Mouse (Mus musculus) urinary bladder, postnatal 36 days (tissue): ENCODE measurements around the gene Ccdc159.

Experiments used
- DNase-seq, 2 experiments: peaks; one replicate each; pipeline ENCODE4 v3.0.0; 2022; ENCODE audit warnings: low spot score in 2 of 2, mixed read lengths in 1 of 2

Gene Ccdc159

DNA sequence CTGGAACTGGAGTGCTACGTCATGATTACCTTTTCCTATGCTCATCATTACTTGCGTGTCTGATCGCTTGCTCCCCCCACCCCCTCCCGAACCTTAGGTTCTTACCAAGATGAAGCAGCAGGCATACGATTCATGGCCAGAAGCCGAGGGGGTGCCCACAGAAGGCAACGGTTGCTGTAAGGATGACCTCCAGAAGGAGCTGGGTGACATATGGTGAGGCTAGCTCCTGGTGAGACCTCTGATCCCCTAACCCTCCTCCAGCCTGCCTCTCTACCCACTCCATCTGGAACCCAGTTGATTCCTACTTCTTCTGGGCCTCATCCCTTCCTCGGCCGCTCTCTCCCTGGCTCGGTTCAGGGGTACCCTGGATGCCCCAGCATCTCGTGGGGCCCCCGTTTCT is 6.8 kb downstream of the Ccdc159 start:
- DNase-seq = no peak

DNA sequence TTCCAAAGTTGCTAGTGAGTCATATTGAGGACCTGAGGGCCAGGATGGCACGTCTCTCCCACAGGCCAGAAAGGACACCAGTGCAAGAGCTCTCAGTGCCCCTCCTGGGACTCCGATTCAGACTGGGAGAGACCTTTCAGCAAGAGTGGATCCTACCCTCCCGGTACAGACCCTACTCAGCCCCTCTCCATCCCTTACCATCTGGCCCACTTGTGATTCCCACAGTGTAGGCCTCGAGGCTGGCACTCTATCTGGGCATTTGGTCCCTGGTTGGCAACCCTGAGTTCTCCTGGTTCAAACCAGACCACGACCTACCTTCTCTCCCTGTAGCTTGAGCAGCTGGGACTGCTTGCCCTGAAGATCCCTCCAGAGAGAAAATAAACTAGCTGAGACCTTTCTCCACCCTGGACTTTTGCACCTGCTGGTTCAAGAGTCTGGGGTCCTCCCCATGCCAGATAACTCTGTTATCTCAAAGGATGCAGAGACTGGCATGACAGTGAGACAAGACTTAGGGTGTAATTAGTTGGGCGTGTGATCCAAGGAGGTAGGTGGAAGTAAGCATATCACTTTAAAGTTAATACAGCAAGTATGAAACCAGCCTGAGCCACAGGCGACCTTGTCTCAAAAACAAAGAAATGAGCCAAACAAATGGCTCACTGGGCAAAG is 8.3 kb downstream of the Ccdc159 start:
- DNase-seq = no peak

DNA sequence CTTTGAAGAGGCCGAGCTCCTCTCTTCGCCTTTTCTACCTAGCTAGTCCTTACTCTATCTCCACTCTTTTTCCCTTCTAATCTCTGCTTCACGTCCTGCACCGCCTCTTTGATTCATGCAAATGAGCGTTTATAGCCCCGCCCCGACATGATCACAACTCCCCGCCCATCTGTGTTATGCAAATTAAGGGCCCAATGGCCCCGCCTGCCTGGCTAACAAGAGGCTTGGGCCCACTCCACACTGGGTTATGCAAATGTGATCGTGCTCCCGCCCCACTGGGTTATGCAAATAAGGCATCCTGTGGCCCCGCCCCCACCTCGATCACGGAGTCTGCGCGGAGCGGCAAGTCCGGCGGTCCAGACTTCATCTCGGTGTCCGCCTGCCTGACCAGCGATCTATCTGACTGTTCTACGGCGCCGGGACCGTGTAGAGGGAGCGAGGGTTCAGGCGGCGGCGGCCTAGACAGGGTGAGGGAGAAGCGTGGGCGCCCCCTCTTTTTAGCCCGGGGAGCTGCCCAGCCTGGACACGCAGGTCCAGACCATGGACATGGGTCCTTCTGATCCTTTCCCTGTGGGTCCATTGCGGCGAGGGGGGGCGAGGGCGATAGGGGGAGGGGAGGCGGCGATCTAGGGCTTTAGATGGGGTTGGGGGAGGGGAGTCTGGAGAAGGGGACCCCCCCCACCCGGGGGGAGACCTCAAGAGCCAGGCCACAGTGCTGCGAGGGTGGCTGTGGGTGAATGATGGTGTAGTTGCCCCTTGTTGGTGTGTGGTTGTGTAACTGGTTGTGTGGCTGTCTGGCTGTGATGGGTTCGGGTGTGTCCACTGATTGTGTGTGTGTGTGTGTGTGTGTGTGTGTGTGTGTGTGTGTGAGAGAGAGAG is 9.7 kb downstream of the Ccdc159 start, which contains the start of gene Plppr2:
Gene Plppr2 (plus strand): TSS at position 342 of the 879 bp plus-strand sequence.
- DNase-seq = peak; percentile 95 to 96

DNA sequence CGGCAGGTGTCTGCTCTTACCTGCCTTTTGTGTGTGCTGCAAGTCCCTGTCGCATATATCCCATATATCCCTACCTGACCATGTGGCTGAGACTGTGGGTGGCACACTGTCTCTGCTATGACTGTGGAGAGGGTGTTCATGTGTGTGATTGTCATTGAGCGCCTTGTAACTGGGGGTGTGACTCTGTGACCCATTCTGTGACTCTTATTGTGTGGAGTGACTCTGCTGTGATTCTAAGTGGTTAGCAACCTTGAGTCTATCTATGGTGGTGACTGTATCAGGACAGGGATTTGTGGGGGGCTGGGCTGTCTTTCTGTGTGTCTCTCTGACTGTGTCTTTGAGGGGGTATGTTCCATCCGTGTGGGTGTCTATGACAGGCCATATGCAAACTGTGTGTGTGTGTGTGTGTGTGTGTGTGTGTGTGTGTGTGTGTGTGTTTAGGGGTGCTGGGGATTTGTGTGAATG is 10.5 kb downstream of the Ccdc159 start:
- no peak for DNase-seq

DNA sequence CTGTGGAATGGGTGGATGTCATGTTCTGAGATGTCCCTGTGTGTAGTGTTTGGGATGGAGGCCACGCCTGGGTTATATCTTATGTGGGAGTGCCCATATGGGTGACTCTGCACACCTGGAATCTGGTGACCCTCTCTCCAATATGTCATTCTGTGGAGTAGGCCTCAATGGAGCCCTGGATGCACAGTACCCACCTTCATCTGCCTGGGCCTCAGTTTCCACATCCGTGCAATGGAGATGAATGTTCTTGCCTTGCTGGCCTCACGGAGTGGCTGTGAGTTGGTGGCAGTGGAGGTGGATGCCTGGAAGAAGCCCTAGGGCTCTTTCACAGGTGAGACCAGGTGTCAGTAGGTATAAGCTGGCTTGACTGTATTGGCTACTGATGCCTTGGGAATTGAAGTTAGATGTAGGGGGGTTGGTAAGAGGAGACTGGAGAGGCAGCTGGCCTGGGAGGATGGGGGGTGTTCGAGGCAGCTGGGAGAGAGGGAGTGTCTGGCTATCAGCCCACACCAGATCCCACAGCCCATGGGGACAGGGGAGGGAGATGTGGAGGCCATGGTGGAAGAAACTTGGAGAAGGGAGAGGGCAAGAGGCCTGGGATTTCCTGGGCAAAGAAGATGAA is 11.1 kb downstream of the Ccdc159 start:
- DNase-seq = no peak

DNA sequence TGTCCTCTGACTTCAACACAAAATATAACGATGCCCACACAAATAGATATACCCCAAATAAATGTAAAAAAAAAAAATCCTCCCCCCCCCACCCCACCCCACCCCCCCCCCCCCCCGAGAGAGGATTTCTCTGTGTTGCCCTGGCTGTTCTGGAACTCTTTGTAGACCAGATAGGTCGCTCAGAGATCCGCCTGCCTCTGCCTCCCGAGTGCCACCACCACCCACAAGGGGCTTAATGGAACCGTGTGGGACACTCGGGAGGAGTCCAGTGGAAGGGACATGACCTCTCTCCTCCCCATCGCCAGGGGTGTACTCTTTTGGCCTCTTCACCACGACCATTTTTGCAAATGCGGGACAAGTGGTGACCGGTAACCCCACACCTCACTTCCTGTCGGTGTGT is 15.8 kb downstream of the Ccdc159 start:
- DNase-seq = no peak

DNA sequence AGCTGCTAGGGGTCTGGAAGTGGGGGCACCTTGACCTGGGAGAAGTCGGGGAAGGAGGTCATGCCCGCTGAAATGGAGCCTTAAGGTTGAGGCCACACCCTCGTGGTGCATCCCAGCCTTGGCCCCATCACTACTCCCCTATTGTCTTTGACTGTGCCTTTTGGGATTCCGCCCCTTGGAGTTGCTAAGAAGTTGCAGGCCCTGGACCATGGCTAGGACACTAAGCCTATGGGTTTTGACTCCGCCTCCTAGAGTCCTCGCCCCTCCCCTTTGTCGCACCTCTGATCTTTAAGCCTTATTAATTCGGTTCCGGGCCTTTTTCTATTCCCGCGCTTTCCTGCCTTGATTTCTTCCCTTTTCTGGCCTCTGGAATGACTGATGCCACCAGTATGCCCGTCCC is 16.4 kb downstream of the Ccdc159 start:
- no peak for DNase-seq

DNA sequence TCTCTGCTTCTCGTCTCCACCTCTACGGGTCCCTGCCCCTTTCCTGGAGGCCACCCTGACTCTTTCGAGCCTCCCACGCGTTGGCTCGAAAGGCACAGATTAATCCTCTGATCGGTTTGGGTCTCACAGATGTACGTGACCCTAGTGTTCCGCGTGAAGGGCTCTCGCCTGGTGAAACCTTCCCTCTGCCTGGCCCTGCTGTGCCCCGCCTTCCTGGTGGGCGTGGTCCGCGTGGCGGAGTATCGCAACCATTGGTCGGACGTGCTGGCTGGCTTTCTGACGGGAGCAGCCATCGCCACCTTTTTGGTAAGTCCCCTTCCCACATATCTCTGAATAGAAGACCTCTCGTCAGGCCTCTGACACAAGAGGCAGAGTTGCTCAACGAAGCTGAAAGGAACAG is 17.0 kb downstream of the Ccdc159 start:
- DNase-seq = no peak

DNA sequence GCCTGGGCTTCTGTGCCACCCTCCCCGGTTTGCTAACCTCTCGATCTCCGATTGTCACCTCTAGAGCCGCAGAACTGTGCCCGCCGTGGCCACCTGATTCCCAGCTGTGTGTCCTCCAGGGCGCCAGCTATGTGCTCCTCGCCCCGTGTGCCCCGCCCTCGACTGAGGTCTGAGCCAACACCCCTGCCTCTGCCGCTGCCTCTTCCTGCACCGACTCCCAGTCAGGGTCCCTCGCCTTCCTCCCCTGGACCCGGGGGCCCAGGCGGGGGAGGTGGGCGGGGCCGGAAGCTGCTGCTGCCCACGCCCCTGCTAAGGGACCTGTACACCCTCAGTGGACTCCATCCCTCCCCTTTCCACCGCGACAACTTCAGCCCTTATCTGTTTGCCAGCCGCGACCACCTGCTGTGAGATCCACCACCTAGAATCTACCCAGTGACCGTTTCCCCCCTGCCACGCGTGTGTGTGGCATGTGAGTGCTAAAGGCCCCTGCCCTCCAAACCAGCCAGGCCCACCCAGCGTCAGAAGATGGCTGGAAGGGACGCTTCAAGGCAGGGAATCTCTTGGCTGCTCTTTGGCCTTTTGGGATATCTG is 20.4 kb downstream of the Ccdc159 start:
- no peak for DNase-seq

DNA sequence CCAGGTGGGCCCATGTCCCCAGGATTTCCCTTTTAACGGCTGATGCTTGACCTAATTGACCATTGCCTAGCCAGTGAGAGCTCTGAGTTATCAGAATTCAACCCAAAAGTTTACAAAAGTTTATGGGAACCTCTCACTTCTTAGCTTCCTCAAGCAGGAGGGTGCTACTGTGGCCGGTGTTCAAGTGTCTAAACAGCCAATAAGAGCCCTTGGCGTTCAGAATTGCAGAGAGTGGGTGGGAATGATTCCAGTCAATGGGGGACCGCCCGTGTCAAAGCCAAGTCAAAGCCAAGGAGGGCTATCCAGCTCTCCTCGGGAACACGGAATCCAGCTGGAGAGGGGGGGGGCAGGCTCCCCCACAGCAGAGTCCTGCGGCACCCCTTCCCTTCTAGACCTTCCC is 20.9 kb downstream of the Ccdc159 start:
- no peak for DNase-seq

DNA sequence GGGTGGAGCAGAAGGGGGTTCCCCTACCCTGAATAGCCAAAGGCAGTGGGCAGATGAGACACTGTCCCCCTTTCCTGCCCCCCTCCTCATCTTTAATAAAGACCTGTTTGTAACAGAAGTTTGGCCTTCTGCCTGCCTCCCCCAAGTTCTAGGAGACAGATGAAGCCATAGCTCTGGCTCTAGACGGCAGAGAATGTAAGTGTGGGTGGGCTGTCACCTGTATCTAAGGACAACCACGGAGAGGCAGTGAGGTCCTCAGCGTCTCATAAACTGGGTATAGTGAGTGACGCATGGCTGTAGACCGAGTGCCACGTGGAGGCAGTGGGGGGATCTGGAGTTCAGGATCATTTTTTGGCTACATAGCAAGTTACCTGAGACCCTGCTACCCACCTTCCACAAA is 21.5 kb downstream of the Ccdc159 start:
- DNase-seq = no peak

DNA sequence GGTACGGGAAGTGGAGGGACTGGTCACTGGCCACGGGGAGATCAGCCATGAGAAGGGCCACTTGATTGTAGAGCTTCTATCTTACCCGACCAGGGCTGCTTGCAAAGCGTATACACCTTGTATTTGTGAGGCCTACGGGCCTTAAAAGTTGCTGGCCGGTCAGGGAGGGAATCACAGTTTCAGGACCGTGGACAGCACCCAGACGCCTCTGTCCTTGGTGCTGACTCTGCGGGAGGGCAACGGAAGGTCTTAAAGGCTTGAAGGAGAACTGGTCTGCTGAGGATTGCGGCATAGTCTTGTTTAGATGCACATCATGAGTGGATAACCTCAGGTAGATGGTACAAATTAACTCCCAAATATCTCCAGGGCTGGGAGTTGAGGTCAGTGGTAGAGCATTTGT is 23.1 kb downstream of the Ccdc159 start:
- peak; percentile 67 to 69 for DNase-seq

DNA sequence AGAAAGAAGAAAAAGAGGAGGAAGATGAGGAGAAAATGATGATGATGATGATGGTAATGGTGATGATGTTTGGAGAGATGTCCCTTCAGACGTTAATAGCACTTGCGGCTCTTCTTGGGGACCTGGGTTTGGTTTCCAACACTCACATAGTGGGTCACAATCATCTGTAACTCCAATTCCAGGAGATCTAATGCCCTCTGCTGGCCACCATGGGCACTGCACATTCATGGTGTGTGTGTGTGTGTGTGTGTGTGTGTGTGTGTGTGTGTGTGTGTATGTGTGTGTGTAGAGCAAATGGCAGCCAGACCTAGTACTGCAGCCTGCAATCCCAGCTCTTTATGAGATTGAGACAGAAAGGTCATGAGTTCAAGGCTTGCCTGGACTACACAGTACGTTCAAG is 24.7 kb downstream of the Ccdc159 start:
- no peak for DNase-seq

DNA sequence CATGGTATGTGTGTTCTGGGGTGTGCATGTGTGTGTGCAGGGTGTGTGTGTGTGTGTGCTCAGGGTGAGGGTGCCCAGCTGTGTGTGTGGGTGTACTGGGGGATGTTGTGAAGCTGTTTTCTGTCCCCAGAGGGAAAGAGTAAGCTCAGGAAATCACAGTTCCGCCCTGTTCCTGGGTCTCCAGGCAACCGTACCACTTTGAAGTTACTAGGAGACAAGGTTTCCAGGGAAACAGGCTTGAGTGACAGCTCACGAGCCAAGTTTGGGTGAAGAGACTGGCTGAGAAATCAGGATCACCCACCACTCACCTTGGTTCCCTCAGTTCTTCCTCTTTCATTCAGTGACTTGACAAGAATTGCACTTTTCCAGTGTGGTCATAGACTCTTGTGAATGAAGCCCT is 26.3 kb downstream of the Ccdc159 start:
- DNase-seq = no peak

DNA sequence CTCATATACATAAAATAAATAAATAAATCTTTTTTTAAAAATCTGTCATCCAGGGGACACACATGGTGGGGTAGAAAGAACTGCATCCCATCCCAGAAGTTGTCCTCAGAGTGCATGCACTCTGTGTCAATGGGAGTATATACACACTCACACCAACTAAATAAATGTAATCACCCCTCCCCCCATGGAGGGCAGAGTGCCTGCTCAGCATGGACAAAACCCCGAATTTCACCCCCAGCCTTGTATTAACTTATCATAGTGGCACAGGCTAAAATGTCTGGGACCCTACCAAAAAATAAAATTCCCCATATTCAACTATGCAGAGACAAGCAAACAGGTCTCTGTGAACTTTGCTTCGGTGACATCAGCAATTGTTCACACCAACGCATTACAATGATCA is 27.4 kb downstream of the Ccdc159 start:
- DNase-seq = no peak

DNA sequence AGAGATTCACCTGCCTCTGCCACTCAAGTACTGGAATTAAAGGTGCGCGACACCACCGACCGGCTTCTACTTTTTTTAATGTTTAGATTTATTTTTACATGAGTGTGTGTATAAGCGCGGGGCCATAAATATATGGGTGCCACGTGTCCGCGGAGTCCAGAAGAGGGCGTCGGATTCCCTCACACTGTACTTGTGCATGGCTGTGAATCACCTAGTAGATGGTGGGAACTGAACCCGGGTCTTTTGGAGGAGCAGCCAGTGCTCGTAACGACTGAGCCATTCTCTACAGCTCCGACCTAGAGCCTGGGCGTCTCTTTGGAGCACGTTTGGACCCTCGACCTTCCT is 27.9 kb downstream of the Ccdc159 start:
- DNase-seq = no peak

DNA sequence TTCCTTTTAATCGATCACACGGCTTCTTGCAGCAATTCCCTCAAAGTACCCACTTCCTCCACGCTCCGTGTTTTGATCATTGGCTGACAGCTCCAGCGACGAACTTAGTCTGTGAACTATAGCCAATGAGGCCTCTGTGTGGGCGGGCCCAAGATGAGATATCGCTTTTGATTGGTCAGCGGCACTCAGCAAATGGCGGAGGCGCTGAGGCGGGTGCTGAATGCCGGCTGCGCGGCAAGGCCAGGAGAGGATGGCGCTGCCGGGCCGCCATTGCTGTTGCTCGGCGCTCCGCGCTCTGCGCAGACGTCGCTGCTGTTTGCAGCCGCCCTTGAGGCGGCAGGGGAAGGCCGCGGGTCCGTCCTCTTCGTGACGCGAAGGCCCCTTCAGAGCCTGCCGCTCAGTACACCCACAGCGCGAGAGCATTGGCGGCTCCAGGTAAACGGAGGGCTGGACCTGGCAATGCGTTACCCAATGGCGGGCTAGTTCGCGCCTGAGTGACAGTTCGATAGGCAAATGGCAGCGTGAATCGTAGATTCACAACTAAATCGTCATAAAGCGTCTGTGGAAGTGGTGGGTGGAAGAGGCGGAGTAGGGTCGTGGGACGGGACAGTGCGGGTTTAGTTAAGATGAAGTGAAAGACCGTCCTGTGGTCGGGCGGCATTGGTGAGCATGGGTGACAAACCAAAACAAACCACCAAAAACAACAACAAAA is 28.5 kb downstream of the Ccdc159 start, which contains the start of gene Swsap1:
Gene Swsap1 (plus strand): TSS at position 186 of the 712 bp plus-strand sequence.
- peak; percentile 98 to 99 for DNase-seq

DNA sequence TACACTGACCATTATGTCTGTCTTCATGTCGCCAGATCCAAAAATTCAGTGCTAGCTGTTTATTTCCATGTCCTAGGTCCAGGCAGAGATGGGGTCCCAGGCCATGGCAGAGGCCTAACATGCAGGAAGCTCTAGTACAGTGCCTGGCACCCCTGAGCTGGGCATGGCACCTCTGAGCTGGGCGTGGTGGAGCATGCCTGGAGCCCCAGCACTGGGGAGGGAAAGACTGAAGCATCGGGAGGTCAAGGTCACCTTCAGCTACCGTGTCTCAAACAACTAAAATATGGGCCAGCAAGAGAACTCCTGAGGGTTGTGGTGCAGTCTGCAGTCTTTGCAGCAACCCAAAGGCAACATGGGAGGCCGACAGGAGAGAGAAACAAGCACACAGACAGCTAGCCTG is 31.1 kb downstream of the Ccdc159 start:
- no peak for DNase-seq

DNA sequence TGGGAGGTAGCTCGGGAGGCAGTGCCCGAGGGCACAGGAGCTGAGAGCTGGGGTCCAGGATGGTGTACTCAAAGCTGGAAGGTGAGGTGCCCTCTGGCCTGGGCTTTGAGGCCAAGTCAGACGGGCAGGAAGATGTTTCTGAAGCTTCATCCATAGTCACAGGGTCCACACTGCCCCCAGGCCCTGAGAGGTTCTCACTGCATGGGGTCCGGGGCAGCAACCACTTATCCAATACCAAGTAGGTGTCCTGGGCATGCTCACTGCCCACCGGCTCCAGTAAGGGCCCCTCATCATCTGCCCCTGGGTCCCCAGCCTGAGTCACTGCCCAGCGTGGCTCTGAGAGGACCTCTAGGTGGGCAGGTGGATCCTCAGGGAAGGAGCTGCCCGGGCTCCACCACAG is 32.0 kb downstream of the Ccdc159 start:
- no peak for DNase-seq

DNA sequence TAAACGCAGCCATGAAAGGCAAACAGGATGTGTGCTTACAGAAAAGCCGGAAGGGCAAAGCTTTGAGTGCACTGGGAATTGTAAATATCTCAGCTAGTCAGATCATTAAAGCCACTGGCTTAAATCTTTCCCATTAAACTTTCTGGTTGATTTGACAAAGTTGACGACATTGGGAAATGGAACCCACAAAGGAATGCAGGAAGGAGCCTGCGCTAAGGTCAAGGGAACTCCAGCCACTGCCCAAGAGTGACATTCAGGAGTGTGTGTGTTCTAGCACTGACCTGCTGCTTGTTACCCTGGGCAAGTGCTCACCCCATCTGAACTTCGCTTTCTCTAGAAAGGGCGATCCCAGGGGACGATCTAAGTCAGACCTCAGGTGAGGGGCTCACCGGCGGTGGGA is 32.9 kb downstream of the Ccdc159 start:
- no peak for DNase-seq

DNA sequence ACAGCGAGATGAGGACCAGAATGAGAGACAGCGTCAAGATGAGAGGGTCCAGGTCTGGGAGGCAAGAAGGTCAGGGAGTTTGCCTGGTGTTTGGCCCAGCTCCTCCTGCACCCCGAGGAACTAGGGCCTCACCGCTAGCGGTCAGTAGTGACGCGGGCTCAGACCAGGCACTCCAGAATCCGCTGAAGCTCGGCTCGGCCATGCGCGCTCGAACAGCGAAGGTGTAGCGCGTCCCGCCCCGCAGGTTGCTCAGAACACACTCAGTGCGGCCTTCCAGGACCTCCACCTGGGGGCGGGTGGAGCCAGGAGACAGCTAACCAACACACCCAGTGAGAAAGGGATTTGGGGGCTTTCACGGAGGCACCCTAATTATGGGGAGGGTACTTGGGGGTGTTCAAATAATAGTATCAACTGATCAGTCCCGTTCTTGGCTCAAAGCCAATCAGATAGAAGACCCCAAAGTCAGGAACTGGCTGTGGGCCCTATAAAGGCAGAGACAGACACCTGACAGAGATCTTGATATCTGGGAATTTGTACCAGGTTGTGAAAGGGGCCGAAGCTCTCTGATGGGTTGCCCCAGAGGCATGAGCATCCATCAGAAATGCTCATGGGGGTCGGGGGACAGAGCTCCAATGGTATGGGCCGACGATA is 33.4 kb downstream of the Ccdc159 start:
- DNase-seq = no peak
